Mouse (Mus musculus) MEL (cell line): ENCODE data around the gene Eapp.

Source experiments
- BHLHE40 ChIP-seq: IDR thresholded peaks from 2 replicates; pipeline ENCODE4 v1.6.1; 2012; ENCODE audit warnings: low read depth, mild to moderate bottlenecking, inconsistent platforms, low read length, improper control_type of control experiment, borderline replicate concordance
- CTCF ChIP-seq, 3 experiments: IDR thresholded peaks in 2 of 3; conservative IDR thresholded peaks in 1 of 3; 2 replicates each; pipeline ENCODE4 v1.5.1; 2011 to 2012; ENCODE audit warnings: low read length in 3 of 3, low read depth in 2 of 3, mild to moderate bottlenecking in 2 of 3, improper control_type of control experiment in 1 of 3, inconsistent platforms in 1 of 3, mixed read lengths in 1 of 3, moderate library complexity in 1 of 3; ENCODE audit not compliant: control insufficient read depth in 1 of 3, insufficient read depth in 1 of 3, poor library complexity in 1 of 3, severe bottlenecking in 1 of 3
- EP300 ChIP-seq, 2 experiments: IDR thresholded peaks; 2 replicates each; pipeline ENCODE4 v1.6.1; 2011; ENCODE audit warnings: improper control_type of control experiment in 2 of 2, low read length in 2 of 2, low read depth in 1 of 2, mild to moderate bottlenecking in 1 of 2
- ETS1 ChIP-seq: IDR thresholded peaks from 2 replicates; pipeline ENCODE4 v1.6.1; 2012; ENCODE audit warnings: low read depth, mild to moderate bottlenecking, inconsistent platforms, low read length, improper control_type of control experiment, moderate library complexity
- GATA1 ChIP-seq: IDR thresholded peaks from 2 replicates; pipeline ENCODE4 v1.6.1; 2011; ENCODE audit warnings: low read depth, low read length, improper control_type of control experiment
- MYB ChIP-seq: IDR thresholded peaks from 2 replicates; pipeline ENCODE4 v1.6.1; 2011; ENCODE audit warnings: mild to moderate bottlenecking, low read depth, low read length, improper control_type of control experiment
- POLR2A ChIP-seq, 2 experiments: IDR thresholded peaks; 2 replicates each; pipeline ENCODE4 v1.6.1; 2011 to 2012; ENCODE audit warnings: low read length in 2 of 2, mild to moderate bottlenecking in 2 of 2, control low read depth in 1 of 2, improper control_type of control experiment in 1 of 2, low read depth in 1 of 2, moderate library complexity in 1 of 2; ENCODE audit not compliant: control insufficient read depth in 1 of 2, insufficient read depth in 1 of 2, poor library complexity in 1 of 2
- TAL1 ChIP-seq: IDR thresholded peaks from 2 replicates; pipeline ENCODE4 v1.6.1; 2012; ENCODE audit warnings: mild to moderate bottlenecking, inconsistent platforms, low read length, moderate library complexity, mixed read lengths
- USF1 ChIP-seq: IDR thresholded peaks from 2 replicates; pipeline ENCODE4 v1.6.1; 2014; ENCODE audit warnings: low read depth, mild to moderate bottlenecking, inconsistent platforms, low read length, improper control_type of control experiment, moderate library complexity

GRCm38 (mm10) chr12:54671262-54671661 lies 24.4 kb downstream of the Eapp start:
- TF ChIP-seq GATA1 (no peak), MYB (no peak), BHLHE40 (no peak), EP300 (IDR thresholded peaks at IDR 0.05; ENCODE audit: low read depth in 1 of 2, low read length in 2 of 2) (no peak), ETS1 (no peak), CTCF (IDR thresholded peaks at IDR 0.05 in 2 of 3, conservative IDR thresholded peaks at IDR 0.05 in 1 of 3; ENCODE audit: control insufficient read depth in 1 of 3, insufficient read depth in 1 of 3, low read depth in 2 of 3, low read length in 3 of 3, poor library complexity in 1 of 3, severe bottlenecking in 1 of 3) (no peak), USF1 (no peak), TAL1 (no peak), POLR2A (IDR thresholded peaks at IDR 0.05; ENCODE audit: control insufficient read depth in 1 of 2, insufficient read depth in 1 of 2, low read depth in 1 of 2, low read length in 2 of 2, poor library complexity in 1 of 2) (no peak)
